Mouse (Mus musculus) hindbrain, embryonic 12.5 days (tissue): Measurements from ENCODE around the gene Arpc5l. TPM values are rescaled to one million over a fixed set of nuclear protein-coding genes. Genes with fewer than 3 reads are reported as not detected.

Source experiments
- ATAC-seq: fragments of 200-750 bp; cut with Nextera tagmentation; 2 replicates; pipeline ENCODE4 v1.8.0; 2017; ENCODE audit warnings: moderate TSS enrichment; ENCODE audit not compliant: low FRiP score
- H3K27ac ChIP-seq: fragments of 300-500 bp; sonication (generic); 2 replicates; pipeline ENCODE4 v1.5.1; 2016; ENCODE audit warnings: mild to moderate bottlenecking
- H3K27me3 ChIP-seq: fragments of 300-500 bp; sonication (generic); 2 replicates; pipeline ENCODE4 v1.6.1; 2016; ENCODE audit warnings: mild to moderate bottlenecking
- H3K36me3 ChIP-seq: fragments of 300-500 bp; sonication (generic); 2 replicates; pipeline ENCODE4 v1.6.1; 2016; ENCODE audit warnings: mild to moderate bottlenecking
- H3K4me1 ChIP-seq: fragments of 300-500 bp; sonication (generic); 2 replicates; pipeline ENCODE4 v1.6.1; 2016
- H3K4me2 ChIP-seq: fragments of 300-500 bp; sonication (generic); replicated peaks from 2 replicates; pipeline ENCODE4 v1.6.1; 2016; ENCODE audit warnings: mild to moderate bottlenecking
- H3K4me3 ChIP-seq: fragments of 300-500 bp; sonication (generic); 2 replicates; pipeline ENCODE4 v1.5.1; 2016; ENCODE audit warnings: mild to moderate bottlenecking
- H3K9ac ChIP-seq: fragments of 300-500 bp; sonication (generic); 2 replicates; pipeline ENCODE4 v1.6.1; 2016; ENCODE audit warnings: mild to moderate bottlenecking, moderate library complexity
- H3K9me3 ChIP-seq: fragments of 300-500 bp; sonication (generic); replicated peaks from 2 replicates; pipeline ENCODE4 v1.6.1; 2016; ENCODE audit warnings: mild to moderate bottlenecking
- WGBS: fragments of 180-500 bp; shearing (Covaris S2); methylation state at CpG from one replicate; pipeline ENCODE4 v1.1.7; 2016; 5-methylcytosine and 5-hydroxymethylcytosine counted together
- polyA plus RNA-seq: library from polyadenylated mRNA; unstranded; fragments of >200 nt; fragmentation: Nextera tagmentation; extraction: Ambion mirVana; gene quantifications from 2 replicates; pipeline ENCODE4 v1.2.1, GENCODE M21; 2016

Gene Arpc5l
- polyA plus RNA-seq: 127 and 129 TPM in 2 replicates

DNA sequence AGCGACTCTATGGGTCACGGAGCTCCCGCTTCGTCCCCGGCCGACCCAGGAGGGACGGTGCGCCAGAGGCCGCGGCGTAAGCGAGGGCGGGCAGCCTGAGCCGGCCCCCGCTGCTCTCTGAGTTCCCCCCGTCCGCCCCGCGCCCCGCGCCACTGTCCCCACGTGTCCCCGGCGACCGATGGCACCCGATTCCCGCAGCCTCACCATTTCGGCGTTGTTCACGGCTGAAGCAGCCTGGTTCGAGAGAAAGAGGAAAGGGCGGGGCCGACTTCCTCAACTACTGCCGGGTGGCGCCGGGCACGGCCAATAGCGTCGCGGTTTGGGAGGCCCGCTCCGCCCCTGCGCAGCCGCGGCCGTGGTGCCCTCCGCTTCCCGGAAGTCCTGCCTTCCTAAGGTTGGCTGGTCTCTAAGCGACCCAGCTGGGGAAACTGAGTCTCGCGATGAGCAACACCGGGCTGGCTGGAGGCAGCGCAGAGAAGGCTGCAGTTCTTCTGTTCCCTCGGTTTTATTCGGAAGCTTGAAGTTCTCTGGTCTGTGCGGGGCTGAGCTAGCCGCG is at the start of gene Arpc5l:
TSS of gene Arpc5l (plus strand) at position 469 of the 556 bp plus-strand sequence.
- Histone ChIP-seq H3K9ac (peak within 1 kb of the TSS; percentile 94), H3K36me3 (peaks cover 37% of the 10 kb centered on the region), H3K4me2 (peak within 1 kb of the TSS; percentile 81), H3K9me3 (no peaks in the 10 kb centered on the region), H3K27ac (peak within 1 kb of the TSS; percentile 91), H3K4me3 (peak within 1 kb of the TSS; percentile 76), H3K27me3 (no peaks in the 10 kb centered on the region), H3K4me1 (peaks cover 47% of the 10 kb centered on the region)
- peak; percentile 88 for ATAC-seq
- WGBS: under 1% methylated on average over 58 of the region's 58 CpGs

DNA sequence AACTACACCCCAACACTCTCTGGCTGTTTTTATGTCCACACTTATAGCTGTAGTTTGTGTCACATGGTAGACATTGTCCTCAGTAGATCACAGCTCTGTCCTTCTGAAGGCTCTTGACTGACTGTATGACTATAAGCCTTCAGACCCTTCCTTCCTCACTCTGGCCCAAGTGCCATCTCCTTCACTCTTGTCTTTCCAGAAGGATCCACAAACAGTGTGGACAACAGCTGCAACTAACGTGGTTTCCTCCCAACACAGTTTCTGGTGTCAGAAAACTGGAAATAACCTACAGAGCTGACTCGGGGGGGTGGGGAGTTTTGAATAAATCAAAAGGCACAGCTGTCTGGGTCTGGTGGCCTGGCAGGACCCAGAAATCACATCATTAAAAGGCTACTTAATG is 49.1 kb upstream of the Arpc5l start:
- Histone ChIP-seq H3K4me2 (no peak overlapping the region), H3K36me3 (no peaks in the 10 kb centered on the region), H3K4me1 (no peaks in the 10 kb centered on the region), H3K9me3 (no peaks in the 10 kb centered on the region), H3K27ac (no peak overlapping the region), H3K9ac (no peak overlapping the region), H3K4me3 (no peak overlapping the region), H3K27me3 (no peaks in the 10 kb centered on the region)
- ATAC-seq: no peak
- 75% methylated on average over 2 of the region's 2 CpGs for WGBS

- 82% methylated on average over 5 of the region's 5 CpGs for WGBS
- Histone ChIP-seq H3K4me2 (no peak overlapping the region), H3K9me3 (no peaks in the 10 kb centered on the region), H3K9ac (no peak overlapping the region), H3K36me3 (no peaks in the 10 kb centered on the region), H3K4me1 (no peaks in the 10 kb centered on the region), H3K27ac (no peak overlapping the region), H3K27me3 (no peaks in the 10 kb centered on the region), H3K4me3 (no peak overlapping the region)
- no peak for ATAC-seq
Measured at GRCm38 (mm10) chr2:38957671-38958223, 47.4 kb upstream of the Arpc5l start.

DNA sequence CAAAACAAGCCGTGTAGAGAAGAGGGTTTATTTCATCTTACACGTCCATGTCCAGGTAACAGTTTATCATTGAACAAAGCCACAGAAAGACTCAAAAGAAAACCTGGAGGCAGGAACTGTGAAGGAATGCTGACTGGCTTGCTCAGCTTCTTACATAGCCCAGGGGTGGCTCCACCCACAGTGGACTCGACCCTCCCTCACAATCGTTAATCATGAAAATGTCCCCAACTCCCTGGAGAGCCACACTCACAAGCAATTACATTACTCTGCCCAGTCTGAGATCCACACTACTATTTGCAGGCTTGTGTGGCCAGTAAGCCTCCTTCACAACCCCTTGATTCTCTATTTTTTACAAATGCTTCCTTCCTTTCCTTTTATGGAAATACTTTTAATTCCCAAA is 41.0 kb upstream of the Arpc5l start:
- no peak overlapping the region for H3K4me2 ChIP-seq
- no peaks in the 10 kb centered on the region for H3K27me3 ChIP-seq
- peak; percentile 48; the same call in 1 of the 2 replicates for ATAC-seq
- no peak overlapping the region for H3K27ac ChIP-seq
- H3K9ac ChIP-seq: no peak overlapping the region
- no peak overlapping the region for H3K4me3 ChIP-seq
- no peaks in the 10 kb centered on the region for H3K36me3 ChIP-seq
- 32% methylated on average over 4 of the region's 4 CpGs for WGBS
- H3K9me3 ChIP-seq: no peaks in the 10 kb centered on the region
- no peaks in the 10 kb centered on the region for H3K4me1 ChIP-seq

DNA sequence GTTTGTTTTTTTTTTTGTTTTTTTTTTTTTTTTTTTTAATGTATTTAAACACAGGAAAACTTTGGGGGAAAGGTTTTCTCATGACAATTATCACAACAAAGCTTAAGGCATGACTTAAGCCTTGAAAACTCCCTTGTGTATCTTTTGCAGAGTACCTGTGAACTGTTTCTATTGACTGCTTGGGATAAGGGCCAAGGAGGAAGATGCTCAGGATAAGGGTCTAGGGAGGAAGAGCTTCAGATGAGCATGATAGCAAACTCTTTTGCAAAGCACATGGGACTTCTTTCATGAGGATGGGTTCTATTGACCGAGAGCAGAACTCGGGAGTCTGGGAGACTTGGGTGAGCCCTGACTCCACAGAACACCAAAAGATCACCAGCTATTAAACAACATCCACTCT is 35.5 kb upstream of the Arpc5l start:
- Histone ChIP-seq H3K27ac (no peak overlapping the region), H3K36me3 (no peaks in the 10 kb centered on the region), H3K9ac (no peak overlapping the region), H3K4me3 (no peak overlapping the region), H3K27me3 (no peaks in the 10 kb centered on the region), H3K4me1 (no peaks in the 10 kb centered on the region), H3K4me2 (no peak overlapping the region), H3K9me3 (no peaks in the 10 kb centered on the region)
- 97% methylated on average over 2 of the region's 2 CpGs for whole genome bisulfite sequencing
- ATAC-seq: no peak

GRCm38 (mm10) chr2:38970057-38970456 is 35.1 kb upstream of the Arpc5l start:
- Histone ChIP-seq H3K9ac (no peak overlapping the region), H3K4me3 (no peak overlapping the region), H3K36me3 (no peaks in the 10 kb centered on the region), H3K27me3 (no peaks in the 10 kb centered on the region), H3K4me2 (no peak overlapping the region), H3K9me3 (no peaks in the 10 kb centered on the region), H3K27ac (no peak overlapping the region), H3K4me1 (no peaks in the 10 kb centered on the region)
- no peak for ATAC-seq
- 82% methylated on average over 5 of the region's 5 CpGs for WGBS

DNA sequence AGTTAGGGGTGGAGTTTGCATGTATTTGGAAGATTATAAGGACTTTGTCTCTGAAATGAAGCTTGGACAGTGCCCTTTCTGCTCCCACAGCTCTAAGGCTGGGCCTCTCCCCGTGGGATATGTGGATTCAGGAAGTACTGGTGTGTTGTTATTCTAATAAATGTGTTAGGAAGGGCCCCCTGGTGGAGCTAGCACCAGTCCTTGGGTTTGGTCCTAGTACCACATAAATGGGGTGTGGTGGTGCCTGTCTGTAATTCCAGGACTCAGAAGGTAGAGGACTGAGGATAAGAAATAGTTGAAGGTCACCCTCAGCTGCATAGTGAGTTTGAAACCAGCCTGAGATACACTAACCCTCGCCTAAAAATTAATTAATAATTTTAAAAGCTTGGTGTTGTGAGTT is 31.9 kb upstream of the Arpc5l start:
- 47% methylated on average over 2 of the region's 2 CpGs for WGBS

GRCm38 (mm10) chr2:38973701-38974100 is 31.4 kb upstream of the Arpc5l start:
- no peak for ATAC-seq

More for the DNA sequence above, 31.9 kb upstream of the Arpc5l start:
- Histone ChIP-seq H3K4me1 (no peaks in the 10 kb centered on the region; the same call in 1 of the 2 replicates), H3K9me3 (no peaks in the 10 kb centered on the region), H3K36me3 (no peaks in the 10 kb centered on the region), H3K4me2 (no peak overlapping the region), H3K27ac (no peak overlapping the region), H3K27me3 (peaks cover 4% of the 10 kb centered on the region; the same call in 1 of the 2 replicates), H3K4me3 (no peak overlapping the region), H3K9ac (no peak overlapping the region)
- no peak for ATAC-seq

DNA sequence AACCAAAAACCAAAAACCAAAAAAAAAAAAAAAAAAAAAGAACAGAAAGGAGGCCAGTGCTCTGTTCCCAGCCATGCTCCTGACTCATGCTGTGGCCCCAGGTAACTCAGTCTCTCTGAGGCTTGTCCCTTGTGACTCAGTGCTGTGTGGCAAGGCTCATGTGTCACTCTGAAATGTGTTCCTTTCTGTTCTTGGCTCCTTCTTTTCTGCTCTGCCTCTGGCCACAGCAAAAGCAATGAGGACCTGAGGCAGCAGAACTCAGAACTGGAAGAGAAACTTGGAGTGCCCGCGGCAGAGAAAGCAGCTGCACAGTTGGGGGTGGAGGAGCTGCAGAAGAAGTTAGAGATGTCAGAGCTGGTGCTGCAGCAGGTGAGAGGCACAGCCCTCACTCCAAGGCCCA is 31.0 kb upstream of the Arpc5l start:
- Histone ChIP-seq H3K9ac (no peak overlapping the region), H3K9me3 (no peaks in the 10 kb centered on the region), H3K27ac (no peak overlapping the region), H3K4me2 (no peak overlapping the region), H3K27me3 (peaks cover 4% of the 10 kb centered on the region; the same call in 1 of the 2 replicates), H3K36me3 (no peaks in the 10 kb centered on the region), H3K4me3 (no peak overlapping the region), H3K4me1 (no peaks in the 10 kb centered on the region; the same call in 1 of the 2 replicates)
- ATAC-seq: no peak
- 34% methylated on average over 2 of the region's 2 CpGs for WGBS

More at GRCm38 (mm10) chr2:38973701-38974100, 31.4 kb upstream of the Arpc5l start:
- Histone ChIP-seq H3K9me3 (no peaks in the 10 kb centered on the region), H3K4me3 (no peak overlapping the region), H3K27ac (no peak overlapping the region), H3K9ac (no peak overlapping the region), H3K4me1 (no peaks in the 10 kb centered on the region; the same call in 1 of the 2 replicates), H3K36me3 (no peaks in the 10 kb centered on the region), H3K27me3 (peaks cover 4% of the 10 kb centered on the region; the same call in 1 of the 2 replicates), H3K4me2 (no peak overlapping the region)
- WGBS: 86% methylated on average over 7 of the region's 7 CpGs

DNA sequence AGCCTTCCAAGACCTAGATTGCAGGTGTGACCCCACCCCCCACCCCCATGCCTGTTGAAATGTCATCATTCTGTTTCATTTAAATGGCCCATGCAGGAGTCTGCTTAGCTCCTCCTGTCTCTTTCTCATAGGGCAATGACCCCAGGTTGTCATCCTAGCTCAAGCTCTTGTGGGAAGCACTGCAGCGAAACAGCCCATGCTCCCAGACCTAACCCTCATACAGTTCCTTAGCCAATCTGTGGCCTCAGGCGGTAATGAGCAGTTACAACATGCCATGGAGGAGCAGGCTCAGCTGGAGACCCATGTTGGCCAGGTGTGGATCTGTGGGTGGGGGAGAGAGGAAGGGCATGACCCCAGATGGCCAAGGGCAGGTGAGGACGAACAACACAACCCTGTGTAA is 30.0 kb upstream of the Arpc5l start:
- 79% methylated on average over 3 of the region's 3 CpGs for WGBS

GRCm38 (mm10) chr2:38975941-38976805 is 29.0 kb upstream of the Arpc5l start:
- no peak for ATAC-seq
- Histone ChIP-seq H3K9me3 (no peaks in the 10 kb centered on the region), H3K4me3 (no peak overlapping the region), H3K4me2 (no peak overlapping the region), H3K36me3 (no peaks in the 10 kb centered on the region), H3K27me3 (peaks cover 4% of the 10 kb centered on the region; the same call in 1 of the 2 replicates), H3K9ac (no peak overlapping the region), H3K27ac (no peak overlapping the region), H3K4me1 (no peaks in the 10 kb centered on the region; the same call in 1 of the 2 replicates)
- 85% methylated on average over 21 of the region's 21 CpGs for WGBS

More for the DNA sequence above, 30.0 kb upstream of the Arpc5l start:
- Histone ChIP-seq H3K4me3 (no peak overlapping the region), H3K27ac (no peak overlapping the region), H3K9me3 (no peaks in the 10 kb centered on the region), H3K36me3 (no peaks in the 10 kb centered on the region), H3K27me3 (peaks cover 4% of the 10 kb centered on the region; the same call in 1 of the 2 replicates), H3K4me2 (no peak overlapping the region), H3K9ac (no peak overlapping the region), H3K4me1 (no peaks in the 10 kb centered on the region; the same call in 1 of the 2 replicates)
- no peak for ATAC-seq

GRCm38 (mm10) chr2:38977837-38978236 is 27.3 kb upstream of the Arpc5l start:
- Histone ChIP-seq H3K9ac (no peak overlapping the region), H3K4me3 (no peak overlapping the region), H3K4me1 (no peaks in the 10 kb centered on the region; the same call in 1 of the 2 replicates), H3K36me3 (no peaks in the 10 kb centered on the region), H3K4me2 (no peak overlapping the region), H3K27me3 (peaks cover 4% of the 10 kb centered on the region; the same call in 1 of the 2 replicates), H3K27ac (no peak overlapping the region), H3K9me3 (no peaks in the 10 kb centered on the region)
- ATAC-seq: no peak
- 65% methylated on average over 4 of the region's 4 CpGs for WGBS
